15 mouse cellular contexts compared by ENCODE assay signal in the genomic region with DNA sequence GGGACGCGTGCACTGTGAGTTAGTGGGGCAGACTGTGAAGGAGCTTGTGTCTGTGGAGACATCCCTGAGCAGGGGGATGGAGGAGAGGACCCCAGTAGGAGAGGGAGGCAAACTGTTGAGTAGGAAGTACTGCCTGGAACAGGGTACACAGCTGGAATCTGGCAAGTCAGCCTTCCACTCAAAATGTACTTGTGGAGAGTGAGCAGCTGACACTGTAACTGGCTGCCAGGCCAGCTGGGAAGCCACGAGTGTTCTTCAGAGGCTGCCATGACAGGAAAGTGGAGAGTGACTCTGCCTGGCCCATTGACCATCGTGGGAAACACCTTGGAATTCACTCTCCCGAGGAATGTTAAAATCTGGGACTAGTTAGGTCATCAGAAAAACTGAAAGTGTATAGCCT. TPM values are rescaled to one million over a fixed set of nuclear protein-coding genes. Genes with fewer than 3 reads are reported as not detected.
"Had no signal": no experiment of that assay in that cellular context is flagged by ENCODE, and none has a peak within 500 bp of the region (broad histone marks: within the 10 kb centered on the region; RNA-seq: fewer than 3 reads in every experiment).

No protein-coding gene starts in this region.

- DNase-seq: right cerebral cortex, postnatal 14 days; thymus, adult 2 months; thymus, postnatal 25 days; thymus, postnatal 4 days had no signal

- H3K27ac ChIP-seq: liver, embryonic 14.5 days; lung, embryonic 15.5 days; macrophage; midbrain, embryonic 13.5 days; midbrain, embryonic 15.5 days; neural tube, embryonic 12.5 days; stomach, embryonic 15.5 days; stomach, postnatal 0 days had no signal

- H3K9me3 ChIP-seq: lung, embryonic 15.5 days; megakaryocyte, embryonic 14.5 days; midbrain, embryonic 13.5 days; midbrain, embryonic 15.5 days; neural tube, embryonic 12.5 days; stomach, embryonic 15.5 days had no signal

- ATAC-seq: midbrain, embryonic 13.5 days; midbrain, embryonic 15.5 days had no signal

- H3K9ac ChIP-seq: liver, embryonic 14.5 days; lung, embryonic 15.5 days; midbrain, embryonic 13.5 days; midbrain, embryonic 15.5 days; neural tube, embryonic 12.5 days; stomach, embryonic 15.5 days had no signal

- H3K27me3 ChIP-seq: lung, embryonic 15.5 days; midbrain, embryonic 13.5 days; midbrain, embryonic 15.5 days; neural tube, embryonic 12.5 days; stomach, embryonic 15.5 days had no signal

- H3K4me3 ChIP-seq: lung, embryonic 15.5 days; megakaryocyte, embryonic 14.5 days; midbrain, embryonic 13.5 days; midbrain, embryonic 15.5 days; neural tube, embryonic 12.5 days; stomach, embryonic 15.5 days had no signal

- H3K4me2 ChIP-seq: liver, embryonic 11.5 days; lung, embryonic 15.5 days; midbrain, embryonic 11.5 days; midbrain, embryonic 13.5 days; midbrain, embryonic 15.5 days; neural tube, embryonic 12.5 days; stomach, embryonic 15.5 days had no signal

RNA-seq across cellular contexts. Expression of gene Tesc, which starts 45.6 kb away (rescaled TPM):
- polyA plus RNA-seq: macrophage had no signal
